Mouse (Mus musculus): ENCODE results near the gene Npas2. TPM values are rescaled to one million over a fixed set of nuclear protein-coding genes. Genes with fewer than 3 reads are reported as not detected.

The Npas2 gene
- 2.4 and 2.5 TPM in 2 replicates for polyA plus RNA-seq (2015; fragmentation: Nextera tagmentation; extraction: Ambion mirVana)

DNA sequence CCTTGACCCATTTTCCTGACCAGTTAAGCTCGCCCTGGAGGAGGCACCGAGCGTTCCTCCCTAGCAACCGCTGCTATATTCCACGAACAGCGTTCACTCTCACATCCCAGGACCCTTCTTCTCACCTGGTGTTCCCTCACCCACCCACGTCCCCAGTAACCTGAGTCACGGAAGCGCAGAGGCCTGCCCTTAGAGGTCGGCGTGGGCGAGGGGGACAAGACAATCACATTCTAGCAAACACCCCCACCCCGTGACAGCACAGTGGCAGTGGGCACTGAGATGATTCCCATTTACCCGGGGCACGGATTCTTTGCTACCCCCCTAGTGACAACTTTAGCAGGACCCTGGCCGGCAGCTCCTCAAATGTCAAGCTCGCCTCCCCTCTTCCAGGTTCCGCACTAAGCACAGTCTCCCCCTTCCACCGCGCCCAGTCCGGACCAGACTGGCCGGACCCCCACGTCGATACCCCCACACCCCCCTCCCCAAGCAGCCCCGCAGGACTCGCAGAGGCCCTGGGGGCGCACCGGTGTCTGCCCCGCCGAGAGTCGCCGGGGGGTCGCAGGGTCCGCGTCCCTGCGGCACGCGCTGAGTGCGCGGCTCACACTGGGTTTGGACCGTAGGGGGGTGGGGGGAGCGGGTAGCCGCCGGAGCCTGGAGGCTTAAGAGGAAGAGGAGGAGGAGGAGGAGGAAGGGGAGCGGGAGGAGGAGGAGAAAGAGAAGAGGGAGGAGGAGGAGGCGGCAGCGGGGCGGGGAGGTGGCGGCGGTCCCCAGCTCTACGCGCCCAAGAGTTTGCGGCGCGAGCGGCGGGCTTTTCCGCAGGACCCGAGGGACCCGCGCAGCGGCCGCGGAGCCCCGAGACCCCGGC is at the start of gene Npas2:
TSS of gene Npas2 (plus strand) at position 735 of the 865 bp plus-strand sequence.
- H3K27ac ChIP-seq, result peak within 1 kb of the TSS; percentile 39

DNA sequence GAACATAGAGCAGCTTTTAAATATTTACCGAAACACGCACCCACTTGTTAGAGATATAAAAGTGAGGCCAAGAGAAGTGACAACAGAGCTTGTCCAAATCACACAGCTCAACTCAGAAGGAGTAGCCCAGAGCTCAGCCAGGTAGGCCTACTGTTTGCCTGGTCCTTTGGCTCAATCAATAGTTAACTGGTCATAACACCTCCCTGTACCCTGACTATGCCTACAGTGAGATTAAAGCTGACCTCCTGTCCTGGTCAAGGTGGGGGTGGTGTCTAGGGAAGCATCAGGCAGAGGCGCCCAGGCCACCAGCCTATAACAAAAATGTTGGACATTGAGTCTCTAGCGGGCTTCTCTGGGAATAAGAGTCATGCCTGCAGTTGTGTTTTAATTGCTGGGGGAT is 36.8 kb upstream of the Npas2 start:
- 0 out of 2 replicates have a peak, but pooled peaks cover 2% of the 10 kb centered on the region for H3K4me1 ChIP-seq (replicated peaks)
- H3K4me2 ChIP-seq, result no peak overlapping the region
- H3K36me3 ChIP-seq, result no peaks in the 10 kb centered on the region
- H3K4me3 ChIP-seq, result no peak overlapping the region
- ATAC-seq (replicated peaks; ENCODE audit: insufficient number of reproducible peaks, insufficient read depth, low FRiP score, low read depth), result no peak
- H3K9ac ChIP-seq, result no peak overlapping the region
- no peaks in the 10 kb centered on the region for H3K9me3 ChIP-seq (replicated peaks)
- 81% methylated on average over 4 of the region's 4 CpGs for WGBS
- H3K27me3 ChIP-seq, result no peaks in the 10 kb centered on the region
- H3K27ac ChIP-seq, result no peak overlapping the region

More for the DNA sequence above, at the start of gene Npas2:
- H3K36me3 ChIP-seq, result no peaks in the 10 kb centered on the region
- ATAC-seq (replicated peaks; ENCODE audit: insufficient number of reproducible peaks, insufficient read depth, low FRiP score, low read depth), result peak; percentile 27
- H3K27me3 ChIP-seq, result peaks cover 30% of the 10 kb centered on the region
- WGBS, result 1% methylated on average over 64 of the region's 66 CpGs
- H3K4me1 ChIP-seq (replicated peaks), result peaks cover 31% of the 10 kb centered on the region
- peak within 1 kb of the TSS; percentile 99 for H3K4me2 ChIP-seq
- H3K4me3 ChIP-seq, result peak within 1 kb of the TSS; percentile 81
- H3K9ac ChIP-seq, result peak within 1 kb of the TSS; percentile 80
- H3K9me3 ChIP-seq (replicated peaks), result no peaks in the 10 kb centered on the region

DNA sequence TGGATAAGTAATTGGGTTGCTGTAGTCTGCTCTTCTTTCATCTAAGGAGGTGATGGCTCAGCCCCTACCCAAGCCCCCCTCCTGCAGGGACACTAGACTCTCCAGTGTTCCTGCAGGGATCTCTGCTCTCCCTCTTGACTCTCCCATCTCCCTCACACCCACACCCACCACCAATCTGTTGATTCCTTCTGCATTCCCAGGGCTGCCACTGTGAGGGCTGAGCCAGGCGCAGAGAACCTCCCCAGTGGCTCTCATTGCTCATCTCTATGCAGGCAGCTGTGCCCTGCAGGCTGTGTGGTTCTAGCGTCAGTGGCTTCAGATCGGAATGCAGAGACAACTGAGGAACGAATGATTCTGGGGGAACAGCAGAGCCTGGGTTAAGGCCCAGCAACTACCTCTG is 33.4 kb upstream of the Npas2 start:
- Histone ChIP-seq H3K36me3 (no peaks in the 10 kb centered on the region), H3K4me2 (no peak overlapping the region), H3K4me1 (replicated peaks) (0 out of 2 replicates have a peak, but pooled peaks cover 2% of the 10 kb centered on the region), H3K27ac (no peak overlapping the region), H3K27me3 (no peaks in the 10 kb centered on the region), H3K9ac (no peak overlapping the region), H3K4me3 (no peak overlapping the region), H3K9me3 (replicated peaks) (no peaks in the 10 kb centered on the region)
- WGBS, result 48% methylated on average over 4 of the region's 4 CpGs
- ATAC-seq (replicated peaks; ENCODE audit: insufficient number of reproducible peaks, insufficient read depth, low FRiP score, low read depth), result no peak

DNA sequence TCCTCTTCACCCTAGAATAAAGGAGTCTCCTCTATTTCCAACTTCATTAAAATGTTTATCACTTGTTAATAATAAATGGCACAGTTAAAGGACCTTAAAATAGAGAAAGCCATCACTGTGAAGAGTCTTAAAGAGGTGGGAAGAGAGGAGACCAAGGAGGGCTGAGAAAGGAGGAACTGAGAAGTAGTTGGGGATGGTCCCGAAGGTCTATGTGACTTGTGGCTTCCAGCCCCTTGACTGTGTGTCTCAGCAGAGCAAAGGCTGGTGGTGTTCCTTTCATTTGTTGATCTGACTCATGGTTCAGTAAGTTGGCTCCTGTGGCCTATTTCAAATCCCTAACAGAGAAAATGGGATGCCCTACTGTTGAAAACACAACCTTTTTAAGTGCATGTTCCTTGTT is 30.5 kb upstream of the Npas2 start:
- no peak for ATAC-seq (replicated peaks; ENCODE audit: insufficient number of reproducible peaks, insufficient read depth, low FRiP score, low read depth)
- Histone ChIP-seq H3K4me3 (no peak overlapping the region), H3K27me3 (no peaks in the 10 kb centered on the region), H3K27ac (no peak overlapping the region), H3K4me2 (no peak overlapping the region), H3K36me3 (no peaks in the 10 kb centered on the region), H3K4me1 (replicated peaks) (0 out of 2 replicates have a peak, but pooled peaks cover 2% of the 10 kb centered on the region), H3K9ac (no peak overlapping the region), H3K9me3 (replicated peaks) (no peaks in the 10 kb centered on the region)
- WGBS, result 88% methylated on average over 1 of the region's 1 CpGs

DNA sequence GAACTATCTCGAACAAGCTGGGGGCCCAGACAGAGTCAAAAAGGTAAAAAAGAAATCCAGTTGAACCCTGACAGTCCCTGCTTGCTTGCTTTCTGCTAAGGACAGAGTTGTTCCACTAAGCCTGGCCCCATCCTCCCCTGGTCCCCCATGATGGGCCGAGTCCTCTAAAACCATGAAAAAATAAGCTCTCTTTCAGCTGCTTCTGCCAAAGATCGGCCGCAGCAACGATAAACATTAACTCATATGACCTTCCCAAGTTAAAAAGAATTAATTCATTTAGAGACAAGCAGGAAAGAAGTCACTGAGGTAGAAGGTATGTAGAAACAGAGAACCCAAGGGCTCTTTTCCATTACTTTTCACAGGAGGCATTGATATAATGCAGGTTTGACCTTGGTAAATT is 16.8 kb upstream of the Npas2 start:
- WGBS, result 91% methylated on average over 5 of the region's 5 CpGs
- Histone ChIP-seq H3K9ac (no peak overlapping the region), H3K4me3 (no peak overlapping the region), H3K27me3 (no peaks in the 10 kb centered on the region), H3K27ac (no peak overlapping the region), H3K4me2 (no peak overlapping the region), H3K9me3 (replicated peaks) (no peaks in the 10 kb centered on the region), H3K4me1 (replicated peaks) (0 out of 2 replicates have a peak, but pooled peaks cover 2% of the 10 kb centered on the region), H3K36me3 (no peaks in the 10 kb centered on the region)
- no peak for ATAC-seq (replicated peaks; ENCODE audit: insufficient number of reproducible peaks, insufficient read depth, low FRiP score, low read depth)

DNA sequence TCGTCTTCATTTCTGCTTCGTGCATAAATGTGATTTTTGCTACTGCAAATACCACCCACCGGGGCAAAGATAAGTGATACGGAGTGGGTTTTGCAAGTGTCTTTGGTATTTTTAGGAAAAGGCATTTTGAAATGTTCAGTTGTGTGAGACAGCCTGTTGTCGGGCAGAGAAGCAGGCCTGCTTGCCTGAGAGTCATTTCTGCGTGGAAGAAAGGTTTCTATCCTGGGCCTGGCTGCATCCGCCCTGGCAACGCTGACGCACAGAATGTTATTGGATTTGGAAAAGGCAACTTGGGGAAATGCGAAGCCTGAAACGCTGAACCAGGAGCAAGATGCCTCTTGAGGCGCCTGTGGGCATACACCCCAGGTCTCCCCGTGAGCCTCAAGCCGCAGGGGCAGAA is 16.3 kb upstream of the Npas2 start:
- ATAC-seq (replicated peaks; ENCODE audit: insufficient number of reproducible peaks, insufficient read depth, low FRiP score, low read depth), result no peak
- Histone ChIP-seq H3K27me3 (no peaks in the 10 kb centered on the region), H3K27ac (no peak overlapping the region), H3K36me3 (no peaks in the 10 kb centered on the region), H3K4me2 (no peak overlapping the region), H3K4me3 (no peak overlapping the region), H3K9me3 (replicated peaks) (no peaks in the 10 kb centered on the region), H3K9ac (no peak overlapping the region), H3K4me1 (replicated peaks) (0 out of 2 replicates have a peak, but pooled peaks cover 2% of the 10 kb centered on the region)
- 82% methylated on average over 14 of the region's 14 CpGs for WGBS

DNA sequence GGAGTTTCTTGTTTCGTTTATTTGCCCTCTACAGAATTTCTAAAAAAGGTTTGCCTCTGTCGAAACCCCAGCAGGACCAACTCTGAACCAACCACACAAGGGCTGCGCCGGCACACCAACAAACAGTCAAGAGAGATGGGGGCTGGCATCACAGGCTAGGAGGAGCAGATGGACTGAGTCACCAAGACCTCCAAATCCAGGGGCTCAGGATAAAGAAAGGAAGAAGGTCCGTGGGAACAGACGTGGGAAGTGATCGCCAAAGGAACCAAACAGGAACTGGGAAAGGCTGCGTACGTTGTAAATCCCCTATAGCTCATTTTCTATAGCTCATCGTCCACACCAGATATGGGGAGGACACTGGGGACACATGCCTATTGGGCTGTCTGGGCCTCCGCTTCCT is 13.7 kb upstream of the Npas2 start:
- Histone ChIP-seq H3K4me3 (no peak overlapping the region), H3K4me1 (replicated peaks) (0 out of 2 replicates have a peak, but pooled peaks cover 2% of the 10 kb centered on the region), H3K9ac (no peak overlapping the region), H3K9me3 (replicated peaks) (no peaks in the 10 kb centered on the region), H3K27me3 (no peaks in the 10 kb centered on the region), H3K4me2 (no peak overlapping the region), H3K36me3 (no peaks in the 10 kb centered on the region), H3K27ac (no peak overlapping the region)
- no peak for ATAC-seq (replicated peaks; ENCODE audit: insufficient number of reproducible peaks, insufficient read depth, low FRiP score, low read depth)
- 87% methylated on average over 11 of the region's 11 CpGs for WGBS

DNA sequence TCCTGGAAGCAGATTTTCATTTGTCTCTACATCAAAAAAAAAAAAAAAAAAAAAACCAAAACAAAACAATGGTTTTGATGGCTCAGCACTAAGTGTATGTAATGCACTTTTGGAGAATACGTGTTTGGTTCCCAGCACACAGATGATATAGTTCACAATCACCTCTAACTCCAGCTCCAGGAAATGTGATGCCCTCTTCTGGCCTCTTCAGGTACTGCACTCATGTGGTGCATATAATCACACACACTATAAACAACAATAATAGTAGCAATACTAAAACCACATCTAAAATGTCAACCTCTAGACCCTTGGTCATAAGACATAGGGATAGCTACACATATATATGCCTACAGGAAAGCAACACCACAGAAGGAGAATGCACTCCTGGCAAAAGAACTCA is 13.0 kb upstream of the Npas2 start:
- Histone ChIP-seq H3K4me1 (replicated peaks) (peaks cover 5% of the 10 kb centered on the region), H3K27ac (no peak overlapping the region), H3K4me3 (no peak overlapping the region), H3K9me3 (replicated peaks) (no peaks in the 10 kb centered on the region), H3K36me3 (no peaks in the 10 kb centered on the region), H3K9ac (no peak overlapping the region), H3K4me2 (no peak overlapping the region), H3K27me3 (no peaks in the 10 kb centered on the region)
- no peak for ATAC-seq (replicated peaks; ENCODE audit: insufficient number of reproducible peaks, insufficient read depth, low FRiP score, low read depth)
- 100% methylated on average over 1 of the region's 1 CpGs for WGBS

DNA sequence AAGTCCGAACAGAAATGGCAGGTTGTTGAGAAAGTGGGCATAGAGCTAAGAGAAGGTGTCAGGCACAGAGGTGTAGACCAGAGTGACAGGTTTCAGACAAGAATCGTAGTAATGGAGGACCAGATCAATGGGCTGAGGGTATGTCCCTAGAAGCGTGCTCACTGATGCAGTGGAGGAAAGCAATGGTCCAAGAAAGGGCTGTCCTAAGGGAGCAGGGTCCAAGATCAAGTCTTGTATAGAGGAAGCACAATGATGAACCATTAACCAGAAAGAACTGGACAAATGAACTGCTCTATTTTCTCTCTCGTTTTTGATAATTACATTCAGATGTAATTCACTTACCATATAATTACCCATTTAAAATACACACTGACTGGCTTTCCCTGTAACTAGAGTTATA is 11.6 kb upstream of the Npas2 start:
- Histone ChIP-seq H3K4me2 (no peak overlapping the region), H3K4me3 (no peak overlapping the region), H3K27ac (no peak overlapping the region), H3K9me3 (replicated peaks) (no peaks in the 10 kb centered on the region), H3K4me1 (replicated peaks) (peaks cover 19% of the 10 kb centered on the region), H3K9ac (no peak overlapping the region), H3K27me3 (no peaks in the 10 kb centered on the region), H3K36me3 (no peaks in the 10 kb centered on the region)
- 82% methylated on average over 4 of the region's 4 CpGs for WGBS
- ATAC-seq (replicated peaks; ENCODE audit: insufficient number of reproducible peaks, insufficient read depth, low FRiP score, low read depth), result no peak

DNA sequence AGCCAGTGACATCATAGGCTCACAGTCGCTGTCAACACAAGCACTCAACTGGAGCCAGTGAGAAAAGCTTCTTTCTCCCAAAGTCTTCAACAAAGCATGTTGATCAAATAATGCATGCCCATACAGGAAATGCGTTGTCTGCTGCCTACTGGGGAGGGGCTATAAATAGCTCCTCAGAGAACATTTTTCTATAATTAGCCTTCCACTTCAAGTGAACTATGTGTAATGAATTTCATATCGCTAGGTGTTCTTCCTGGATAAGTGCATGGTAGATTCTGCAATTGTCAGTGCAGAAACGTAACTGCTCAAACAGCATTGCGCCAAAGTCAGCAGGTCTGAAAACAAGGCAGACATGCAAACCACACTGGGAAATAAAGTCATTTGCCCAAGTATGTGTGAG is 7.7 kb upstream of the Npas2 start:
- peak overlapping the region; percentile 32; the same call in 1 of the 2 replicates for H3K4me2 ChIP-seq
- peak; percentile 50; the same call in 1 of the 2 replicates for ATAC-seq (replicated peaks; ENCODE audit: insufficient number of reproducible peaks, insufficient read depth, low FRiP score, low read depth)

DNA sequence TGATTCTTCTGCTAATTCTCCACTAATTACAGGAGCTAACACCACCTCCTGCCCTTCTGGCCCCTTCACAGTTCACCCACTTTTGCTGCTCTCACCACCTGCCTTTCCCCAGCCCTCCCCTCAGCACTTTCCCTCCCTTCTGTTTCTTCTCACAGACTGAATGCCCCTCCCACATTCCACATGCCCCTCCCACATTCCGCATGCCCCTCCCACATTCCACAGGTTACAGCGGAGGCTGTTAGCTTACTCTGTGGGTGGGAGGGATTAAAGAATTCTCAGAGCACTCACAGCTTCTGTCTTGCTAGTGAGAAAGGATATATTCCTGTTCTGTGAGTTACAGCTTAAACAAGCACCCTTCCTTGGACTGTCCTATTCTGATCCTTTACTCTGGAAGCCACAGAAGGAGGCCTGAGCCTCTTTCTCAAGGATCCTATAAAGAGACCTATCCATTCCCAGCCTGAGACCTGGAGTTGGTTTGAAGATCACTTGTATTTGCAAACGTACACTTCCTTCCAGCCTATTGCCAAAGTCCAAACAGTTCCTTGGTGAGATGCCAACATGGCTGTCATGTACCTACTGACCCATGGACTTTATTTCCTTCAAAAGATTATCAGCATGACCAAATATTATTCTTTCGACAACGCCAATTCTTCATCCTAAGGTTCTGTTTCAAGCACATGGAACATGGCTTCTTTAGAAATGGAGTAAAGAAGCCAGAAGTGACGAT is 6.7 kb upstream of the Npas2 start:
- 0 out of 2 replicates have a peak, but pooled peaks have one; percentile 27 for ATAC-seq (replicated peaks; ENCODE audit: insufficient number of reproducible peaks, insufficient read depth, low FRiP score, low read depth)
- Histone ChIP-seq H3K9me3 (replicated peaks) (no peaks in the 10 kb centered on the region), H3K4me1 (replicated peaks) (peaks cover 17% of the 10 kb centered on the region), H3K36me3 (no peaks in the 10 kb centered on the region), H3K27me3 (peaks cover 7% of the 10 kb centered on the region; the same call in 1 of the 2 replicates), H3K4me3 (no peak overlapping the region), H3K9ac (no peak overlapping the region), H3K27ac (peak overlapping the region; percentile 80), H3K4me2 (no peak overlapping the region)
- WGBS, result 44% methylated on average over 6 of the region's 6 CpGs

More for the DNA sequence above, 7.7 kb upstream of the Npas2 start:
- peak overlapping the region; percentile 80 for H3K27ac ChIP-seq
- no peaks in the 10 kb centered on the region for H3K9me3 ChIP-seq (replicated peaks)
- 44% methylated on average over 5 of the region's 5 CpGs for WGBS
- peaks cover 17% of the 10 kb centered on the region for H3K4me1 ChIP-seq (replicated peaks)
- 0 out of 2 replicates have a peak, but pooled peaks cover 3% of the 10 kb centered on the region for H3K27me3 ChIP-seq
- H3K36me3 ChIP-seq, result no peaks in the 10 kb centered on the region
- no peak overlapping the region for H3K4me3 ChIP-seq
- H3K9ac ChIP-seq, result no peak overlapping the region
